Mouse (Mus musculus) heart, embryonic 10.5 days (tissue): ENCODE measurements around the gene Eno4. TPM values are rescaled to one million over a fixed set of nuclear protein-coding genes. Genes with fewer than 3 reads are reported as not detected.

Experiments used
- DNase-seq: peaks from one replicate; pipeline ENCODE4 v3.0.0-alpha.2; 2017; ENCODE audit warnings: low spot score
- H3K27ac ChIP-seq: fragments of 300-500 bp; sonication (generic); 2 replicates; pipeline ENCODE4 v1.5.1; 2016; ENCODE audit warnings: mild to moderate bottlenecking
- H3K27me3 ChIP-seq: fragments of 300-500 bp; sonication (generic); 2 replicates; pipeline ENCODE4 v1.6.1; 2016; ENCODE audit warnings: mild to moderate bottlenecking; ENCODE audit not compliant: poor library complexity, insufficient read depth, severe bottlenecking
- H3K36me3 ChIP-seq: fragments of 300-500 bp; sonication (generic); 2 replicates; pipeline ENCODE4 v1.6.1; 2016; ENCODE audit warnings: mild to moderate bottlenecking, moderate library complexity
- H3K4me1 ChIP-seq: fragments of 300-500 bp; sonication (generic); 2 replicates; pipeline ENCODE4 v1.6.1; 2016; ENCODE audit warnings: mild to moderate bottlenecking
- H3K4me3 ChIP-seq: fragments of 300-500 bp; sonication (generic); 2 replicates; pipeline ENCODE4 v1.5.1; 2016; ENCODE audit warnings: mild to moderate bottlenecking, moderate library complexity
- H3K9me3 ChIP-seq: fragments of 300-500 bp; sonication (generic); 2 replicates; pipeline ENCODE4 v1.6.1; 2016; ENCODE audit warnings: mild to moderate bottlenecking, moderate library complexity
- WGBS: fragments of 180-500 bp; shearing (Covaris S2); methylation state at CpG from one replicate; pipeline ENCODE4 v1.1.7; 2016; 5-methylcytosine and 5-hydroxymethylcytosine counted together
- polyA plus RNA-seq: library from polyadenylated mRNA; unstranded; fragments of >200 nt; fragmentation: Nextera tagmentation; extraction: Ambion mirVana; gene quantifications from 2 replicates; pipeline ENCODE4 v1.2.1, GENCODE M21; 2016

The Eno4 gene
- polyA plus RNA-seq, 1 experiment from 2014 or later, result 0.34 TPM

DNA sequence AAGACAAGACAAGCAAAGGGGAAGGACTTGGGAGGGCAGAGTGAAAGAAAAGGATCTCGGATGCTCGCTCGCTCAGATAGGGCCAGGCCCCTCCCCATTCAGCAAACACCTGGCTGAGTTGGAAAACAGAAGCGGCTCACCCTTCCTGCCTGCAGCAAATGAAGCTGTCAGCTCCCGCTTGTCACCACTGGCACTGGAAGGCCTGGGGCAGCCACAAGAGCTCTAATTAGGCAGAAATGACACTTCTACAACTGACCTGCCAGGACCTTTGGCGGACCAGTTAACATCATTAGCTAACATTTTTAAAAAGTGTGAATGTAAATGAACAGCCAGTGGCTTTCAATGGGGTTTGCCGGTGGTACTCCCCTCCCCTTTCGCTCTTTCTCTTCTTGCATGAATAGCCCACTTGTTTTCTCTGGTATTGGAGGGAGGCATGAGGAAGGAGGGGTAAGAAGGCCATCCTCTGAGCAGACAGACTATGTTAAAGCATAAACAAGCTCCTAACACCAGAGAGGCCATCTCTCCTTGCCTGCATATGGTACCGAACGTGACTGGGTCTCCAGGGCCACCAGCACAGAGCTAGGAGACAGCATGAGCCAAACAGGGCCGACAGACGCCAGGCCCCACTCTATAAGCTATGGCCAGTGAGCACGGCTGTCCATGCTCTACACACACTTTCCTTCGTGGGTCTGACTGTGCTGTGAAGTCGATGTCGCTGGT, 12.0 kb upstream of the Eno4 start:
- no peak overlapping the region for H3K4me3 ChIP-seq

DNA sequence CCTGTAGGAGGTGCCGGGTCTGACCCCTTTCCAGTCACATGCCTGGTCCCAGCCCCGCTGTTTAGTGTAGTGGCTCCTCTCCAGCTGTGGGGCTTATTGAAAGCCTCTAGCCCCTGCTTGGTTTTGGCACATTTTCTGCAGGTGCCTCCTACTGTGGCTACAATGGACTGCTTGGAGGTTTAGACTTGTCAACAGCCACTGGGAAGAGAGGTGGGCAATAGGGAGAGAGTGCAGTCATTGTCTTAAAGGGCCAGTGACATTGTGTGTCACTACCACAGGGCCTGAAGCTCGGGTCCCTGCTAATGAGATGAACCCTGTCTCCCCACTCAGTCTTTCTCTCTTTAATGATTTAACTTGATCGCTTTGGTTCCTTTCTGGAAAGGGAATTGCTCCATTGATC, 10.2 kb upstream of the Eno4 start:
- H3K9me3 ChIP-seq, result no peaks in the 10 kb centered on the region
- no peak overlapping the region for H3K4me3 ChIP-seq
- H3K4me1 ChIP-seq, result peaks cover 9% of the 10 kb centered on the region; the same call in 1 of the 2 replicates
- DNase-seq, result no peak
- no peak overlapping the region for H3K27ac ChIP-seq
- H3K36me3 ChIP-seq, result no peaks in the 10 kb centered on the region
- H3K27me3 ChIP-seq, result peaks cover 59% of the 10 kb centered on the region
- WGBS, result 23% methylated on average over 4 of the region's 4 CpGs

More for the DNA sequence above, 12.0 kb upstream of the Eno4 start:
- H3K9me3 ChIP-seq, result no peaks in the 10 kb centered on the region
- no peak for DNase-seq
- peaks cover 59% of the 10 kb centered on the region for H3K27me3 ChIP-seq
- no peak overlapping the region for H3K27ac ChIP-seq
- no peaks in the 10 kb centered on the region for H3K36me3 ChIP-seq
- WGBS, result 27% methylated on average over 16 of the region's 16 CpGs
- H3K4me1 ChIP-seq, result peaks cover 9% of the 10 kb centered on the region; the same call in 1 of the 2 replicates

DNA sequence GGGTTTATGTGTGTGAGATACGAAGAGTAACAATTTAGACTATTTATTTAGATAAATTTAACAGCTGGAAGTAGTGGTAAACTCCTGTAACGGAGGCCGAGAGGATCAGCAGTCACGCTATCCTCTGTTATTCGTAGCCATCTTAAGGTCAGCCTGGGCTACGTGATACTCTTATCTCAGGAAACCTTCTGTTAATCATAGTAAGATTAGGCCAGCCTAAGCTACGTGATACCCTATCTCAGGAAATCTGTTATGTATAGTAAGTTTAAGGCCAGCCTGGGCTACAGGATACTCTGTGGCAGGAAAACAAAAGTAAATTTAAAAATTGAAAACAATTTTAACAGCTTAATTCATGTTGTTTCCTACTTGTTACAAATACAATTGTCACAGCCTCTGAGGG, 2.7 kb downstream of the Eno4 start:
- no peaks in the 10 kb centered on the region for H3K9me3 ChIP-seq
- no peak overlapping the region for H3K27ac ChIP-seq
- H3K4me3 ChIP-seq, result no peak overlapping the region
- H3K36me3 ChIP-seq, result no peaks in the 10 kb centered on the region
- H3K27me3 ChIP-seq, result peaks cover 24% of the 10 kb centered on the region
- no peak for DNase-seq
- 66% methylated on average over 7 of the region's 7 CpGs for WGBS
- H3K4me1 ChIP-seq, result peaks cover 17% of the 10 kb centered on the region

DNA sequence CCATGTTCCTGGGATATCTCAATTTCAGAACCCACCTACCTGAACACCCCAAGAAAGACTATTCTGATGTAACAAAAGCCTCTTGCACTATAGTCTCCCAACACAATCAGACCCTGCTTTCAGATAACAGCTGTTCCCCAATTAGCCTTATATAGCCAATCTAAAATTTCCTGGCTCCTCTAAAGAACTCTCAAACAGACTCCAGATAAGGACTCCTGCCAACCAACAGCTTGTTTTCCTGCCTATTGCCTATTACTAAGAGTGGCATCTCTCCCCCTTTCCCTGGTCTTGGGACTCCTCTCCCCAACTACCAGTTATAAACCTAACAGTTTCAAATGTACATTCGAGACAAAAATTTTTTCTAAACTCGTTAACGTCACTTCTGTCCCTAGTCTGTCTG, 8.3 kb downstream of the Eno4 start:
- DNase-seq, result no peak
- Histone ChIP-seq H3K4me3 (no peak overlapping the region), H3K9me3 (no peaks in the 10 kb centered on the region), H3K4me1 (no peaks in the 10 kb centered on the region), H3K27me3 (peaks cover 48% of the 10 kb centered on the region), H3K27ac (no peak overlapping the region), H3K36me3 (no peaks in the 10 kb centered on the region)
- WGBS, result 78% methylated on average over 3 of the region's 3 CpGs

DNA sequence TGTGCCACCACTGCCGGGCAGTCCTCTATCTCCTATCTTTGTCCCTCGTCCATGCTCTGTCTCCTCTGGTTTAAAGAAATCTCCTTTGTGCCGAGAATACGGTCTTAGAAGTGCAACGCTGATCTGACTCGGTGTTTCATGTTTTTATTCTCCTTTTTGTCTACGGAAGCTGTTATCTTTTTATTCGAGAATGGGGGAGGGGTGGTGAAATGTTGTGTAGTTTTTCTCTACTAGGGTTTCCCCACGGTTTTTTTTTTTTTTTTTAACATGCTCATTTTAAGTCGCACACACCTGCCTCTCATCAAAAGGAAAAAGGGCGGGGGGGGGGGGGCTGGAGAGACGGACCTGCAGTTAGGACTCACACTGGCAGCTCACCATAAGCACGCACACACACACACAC, 9.0 kb downstream of the Eno4 start:
- Histone ChIP-seq H3K27me3 (peaks cover 48% of the 10 kb centered on the region), H3K36me3 (no peaks in the 10 kb centered on the region), H3K27ac (no peak overlapping the region), H3K4me3 (no peak overlapping the region), H3K9me3 (no peaks in the 10 kb centered on the region), H3K4me1 (no peaks in the 10 kb centered on the region)
- WGBS, result 64% methylated on average over 12 of the region's 13 CpGs
- no peak for DNase-seq

DNA sequence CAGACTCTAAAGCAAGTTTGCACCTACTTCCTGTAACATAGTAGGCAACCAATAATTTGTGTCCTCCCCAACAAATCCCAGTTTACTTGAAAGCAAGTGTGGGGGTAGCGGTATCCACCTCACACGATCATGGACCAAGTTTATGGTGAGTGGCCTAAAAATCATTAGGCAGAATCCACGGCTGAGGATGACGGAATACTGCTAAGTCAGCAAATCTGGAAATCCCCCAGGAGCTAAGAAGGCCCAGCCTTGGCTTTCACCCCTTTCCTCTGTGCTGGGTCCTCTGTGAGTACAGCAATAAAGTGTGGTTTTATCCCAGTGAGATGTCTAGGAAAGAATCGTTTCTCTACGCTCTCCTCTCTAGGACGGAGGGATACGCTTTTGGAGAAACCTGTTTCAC, 11.6 kb downstream of the Eno4 start:
- Histone ChIP-seq H3K36me3 (no peaks in the 10 kb centered on the region), H3K9me3 (no peaks in the 10 kb centered on the region), H3K27ac (no peak overlapping the region), H3K27me3 (peaks cover 38% of the 10 kb centered on the region), H3K4me1 (no peaks in the 10 kb centered on the region), H3K4me3 (no peak overlapping the region)
- no peak for DNase-seq
- WGBS, result 86% methylated on average over 8 of the region's 8 CpGs

DNA sequence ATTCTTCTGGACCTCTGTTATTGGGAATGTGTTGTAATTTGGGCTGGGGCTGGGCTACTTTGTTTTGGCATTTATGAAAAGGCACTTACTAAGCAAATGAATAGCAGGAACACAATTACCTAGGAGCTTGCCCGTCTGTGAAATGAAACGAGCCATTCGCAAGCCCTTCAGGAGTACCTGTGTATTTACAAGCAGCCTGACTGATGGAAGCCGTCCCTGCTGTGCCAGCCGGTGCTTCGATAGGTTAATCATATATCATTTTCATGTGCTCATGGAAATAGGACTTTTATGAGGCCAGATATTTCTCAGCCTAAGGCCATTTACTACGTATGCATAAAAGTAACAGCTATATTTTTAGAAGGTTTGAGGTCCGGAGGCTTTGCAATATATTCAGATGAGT, 19.8 kb downstream of the Eno4 start:
- WGBS, result 82% methylated on average over 8 of the region's 8 CpGs
- H3K36me3 ChIP-seq, result no peaks in the 10 kb centered on the region
- DNase-seq, result no peak

DNA sequence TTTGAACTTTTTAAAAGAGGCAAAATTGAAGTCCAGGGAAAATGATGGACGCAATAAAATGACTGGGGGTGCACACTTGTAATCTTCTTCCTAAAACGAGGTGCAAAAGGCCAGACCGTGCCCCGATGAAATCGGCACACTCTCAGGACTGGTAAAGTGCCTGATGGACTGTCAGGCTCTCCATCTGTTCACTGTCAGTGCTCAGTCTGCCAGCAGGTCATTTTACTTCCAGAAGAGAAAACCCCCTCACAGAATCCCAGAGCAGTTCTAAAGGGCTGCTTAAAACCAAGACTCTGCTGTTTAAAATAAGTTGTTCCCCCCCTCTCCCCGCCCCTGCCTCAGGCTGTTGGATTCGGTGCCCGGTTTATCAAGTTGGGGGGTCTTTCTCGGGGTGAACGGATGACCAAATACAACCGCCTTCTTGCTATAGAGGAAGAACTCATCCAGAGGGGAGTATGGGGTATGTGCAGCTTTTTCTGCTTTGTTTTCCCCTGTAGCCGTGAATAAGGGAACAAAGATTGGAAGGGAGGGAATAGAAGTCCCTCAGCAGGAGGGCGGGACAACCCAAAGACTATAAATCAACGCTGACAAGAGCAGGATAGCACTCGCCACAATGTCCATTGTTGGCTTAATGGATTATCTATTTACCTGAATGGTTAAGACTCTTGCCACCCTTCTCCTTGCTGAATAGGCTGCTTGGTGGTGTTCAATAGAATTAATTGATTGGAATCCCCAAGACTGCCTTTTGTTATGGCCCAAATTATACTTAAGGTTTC, 25.7 kb downstream of the Eno4 start:
- Histone ChIP-seq H3K4me3 (no peak overlapping the region), H3K36me3 (no peaks in the 10 kb centered on the region), H3K27ac (no peak overlapping the region), H3K9me3 (no peaks in the 10 kb centered on the region), H3K4me1 (peaks cover 3% of the 10 kb centered on the region; the same call in 1 of the 2 replicates), H3K27me3 (peaks cover 29% of the 10 kb centered on the region)
- 43% methylated on average over 15 of the region's 15 CpGs for WGBS
- DNase-seq, result no peak

More for the DNA sequence above, 19.8 kb downstream of the Eno4 start:
- H3K4me1 ChIP-seq, result 0 out of 2 replicates have a peak, but pooled peaks cover 2% of the 10 kb centered on the region
- H3K4me3 ChIP-seq, result no peak overlapping the region
- peaks cover 8% of the 10 kb centered on the region for H3K27me3 ChIP-seq
- no peaks in the 10 kb centered on the region for H3K9me3 ChIP-seq
- no peak overlapping the region for H3K27ac ChIP-seq

DNA sequence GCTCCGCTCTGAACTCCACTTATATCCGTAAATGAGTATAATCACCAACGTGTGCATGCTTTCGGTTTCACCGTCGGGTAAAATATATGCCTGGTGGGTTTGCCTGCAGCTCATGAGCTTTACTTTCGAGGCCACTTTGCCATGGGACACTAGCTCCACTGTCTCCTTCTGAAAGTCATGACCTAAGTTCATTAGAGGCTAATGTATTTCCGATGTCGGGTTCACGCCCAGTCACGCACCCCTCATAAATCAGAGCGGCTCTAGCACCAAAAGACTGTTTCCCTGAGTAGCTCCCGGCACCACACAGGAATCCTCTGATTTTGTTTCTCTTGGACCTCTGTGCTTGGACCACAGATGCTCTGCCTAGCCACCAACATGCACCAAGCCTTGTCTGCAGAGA, 27.6 kb downstream of the Eno4 start:
- Histone ChIP-seq H3K27me3 (peaks cover 30% of the 10 kb centered on the region), H3K9me3 (no peaks in the 10 kb centered on the region), H3K4me1 (peaks cover 3% of the 10 kb centered on the region; the same call in 1 of the 2 replicates), H3K4me3 (no peak overlapping the region), H3K36me3 (no peaks in the 10 kb centered on the region), H3K27ac (no peak overlapping the region)
- WGBS, result 75% methylated on average over 13 of the region's 13 CpGs
- DNase-seq, result no peak

DNA sequence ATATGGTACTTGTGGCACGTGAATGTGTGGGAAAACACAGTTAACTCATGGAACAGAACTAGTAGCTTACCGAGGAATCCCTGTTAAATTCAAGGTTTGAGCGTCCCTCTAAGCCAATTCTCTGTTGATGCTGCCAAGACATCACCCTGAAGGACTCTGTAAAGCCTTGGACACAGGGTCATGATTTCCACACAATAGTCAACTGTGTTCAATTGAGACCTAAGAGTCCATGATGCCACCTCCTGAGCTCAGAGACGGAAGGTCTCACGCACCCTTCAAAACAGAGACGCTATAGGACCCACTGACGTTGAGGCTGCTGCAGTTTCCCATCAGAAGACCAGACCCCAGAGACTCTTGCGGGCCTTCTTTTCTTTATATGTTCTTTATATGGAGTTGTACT, 30.9 kb downstream of the Eno4 start:
- Histone ChIP-seq H3K27ac (no peak overlapping the region), H3K4me3 (no peak overlapping the region), H3K27me3 (peaks cover 41% of the 10 kb centered on the region; the same call in 1 of the 2 replicates), H3K4me1 (peaks cover 4% of the 10 kb centered on the region; the same call in 1 of the 2 replicates), H3K36me3 (no peaks in the 10 kb centered on the region), H3K9me3 (no peaks in the 10 kb centered on the region)
- WGBS, result 85% methylated on average over 8 of the region's 8 CpGs
- no peak for DNase-seq

DNA sequence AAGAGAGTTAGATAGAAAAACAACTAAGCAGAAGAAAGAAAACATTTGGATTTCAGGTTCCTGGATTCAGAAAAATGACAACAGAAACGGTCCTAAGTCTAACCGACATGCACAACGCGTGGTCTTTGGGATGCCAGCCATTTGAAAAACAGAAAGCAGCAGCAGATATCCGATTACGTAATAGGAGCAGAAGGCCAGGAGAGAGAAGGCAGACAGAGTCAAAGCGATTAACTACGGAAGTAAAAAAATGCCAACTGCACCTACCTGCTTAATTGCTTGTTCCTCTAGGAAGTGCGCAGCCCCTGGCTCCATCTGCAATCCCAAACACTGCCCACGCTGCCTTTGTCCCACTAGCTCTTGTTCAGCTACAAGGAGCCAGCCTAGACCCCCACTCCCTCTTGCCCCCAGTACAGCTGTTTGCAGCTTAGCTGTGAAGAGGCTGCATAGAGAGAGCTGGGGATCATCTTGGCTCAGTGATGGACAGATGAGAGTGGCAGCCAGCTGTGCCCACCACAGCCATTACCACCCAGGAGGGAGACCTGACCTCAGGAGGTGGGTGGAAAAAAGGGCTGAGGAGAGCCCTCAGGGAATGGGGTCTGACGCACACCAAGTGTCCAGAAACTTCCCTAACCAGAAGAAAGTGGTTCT, 32.1 kb downstream of the Eno4 start:
- no peak overlapping the region for H3K27ac ChIP-seq
- H3K4me1 ChIP-seq, result peaks cover 4% of the 10 kb centered on the region; the same call in 1 of the 2 replicates
- H3K36me3 ChIP-seq, result no peaks in the 10 kb centered on the region
- H3K4me3 ChIP-seq, result no peak overlapping the region
- no peak for DNase-seq
- peaks cover 41% of the 10 kb centered on the region; the same call in 1 of the 2 replicates for H3K27me3 ChIP-seq
- no peaks in the 10 kb centered on the region for H3K9me3 ChIP-seq
- 84% methylated on average over 11 of the region's 11 CpGs for WGBS

DNA sequence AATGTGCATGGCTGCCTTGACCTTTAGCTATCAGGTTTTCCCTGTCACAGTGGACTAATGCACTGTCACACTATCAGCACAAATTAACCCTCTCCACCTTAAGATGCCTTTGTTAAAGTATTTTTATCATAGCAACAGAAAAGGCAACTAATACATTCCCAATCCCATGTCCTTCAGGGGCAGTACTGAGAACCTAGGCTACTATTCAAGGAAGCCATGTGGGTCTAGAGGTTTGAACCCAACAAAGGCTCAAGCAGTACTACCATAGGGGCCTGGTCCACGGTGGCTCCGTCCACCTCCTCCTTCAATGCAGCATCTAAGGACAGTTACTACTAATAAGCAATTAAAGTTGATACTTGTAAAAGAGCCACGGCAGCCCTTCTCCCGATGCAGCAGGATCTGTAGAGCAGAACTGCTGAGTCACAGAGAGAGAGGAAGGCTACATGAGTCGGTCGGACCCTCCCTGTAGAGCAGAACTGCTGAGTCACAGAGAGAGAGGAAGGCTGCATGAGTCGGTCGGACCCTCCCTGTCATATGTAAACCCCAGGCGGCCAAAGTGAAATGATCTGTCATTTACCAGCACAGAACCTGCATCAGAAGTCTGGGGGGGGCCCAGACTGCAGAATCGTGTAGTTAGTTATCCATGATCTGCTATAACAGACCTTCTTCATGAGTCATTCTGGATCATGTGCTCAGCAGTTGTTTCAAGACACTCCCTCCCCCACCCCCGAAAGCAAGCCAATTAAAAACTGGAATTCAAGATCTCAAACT, 35.4 kb downstream of the Eno4 start:
- H3K27me3 ChIP-seq, result peaks cover 24% of the 10 kb centered on the region; the same call in 1 of the 2 replicates
- H3K4me1 ChIP-seq, result peaks cover 4% of the 10 kb centered on the region; the same call in 1 of the 2 replicates
- DNase-seq, result peak; percentile 86
- no peaks in the 10 kb centered on the region for H3K9me3 ChIP-seq
- WGBS, result 62% methylated on average over 11 of the region's 11 CpGs
- H3K4me3 ChIP-seq, result no peak overlapping the region
- no peaks in the 10 kb centered on the region for H3K36me3 ChIP-seq
- peak overlapping the region; percentile 59; the same call in 1 of the 2 replicates for H3K27ac ChIP-seq
